Mouse (Mus musculus): Measurements from ENCODE around the gene Usp40.

- TF ChIP-seq CTCF (conservative IDR thresholded peaks at IDR 0.05; ENCODE audit: insufficient read depth, insufficient read length, low read depth, low read length) (0 out of 2 replicates have a peak, but pooled peaks have one; percentile 2), POLR2A (IDR thresholded peaks at IDR 0.05; ENCODE audit: low read depth, low read length) (no peak)
Observed at GRCm38 (mm10) chr1:87922666-87923065, 85.7 kb downstream of the Usp40 start.

Data from kidney, adult 2 months (tissue).